Mouse (Mus musculus): ENCODE results near the gene Mgat3.

DNA sequence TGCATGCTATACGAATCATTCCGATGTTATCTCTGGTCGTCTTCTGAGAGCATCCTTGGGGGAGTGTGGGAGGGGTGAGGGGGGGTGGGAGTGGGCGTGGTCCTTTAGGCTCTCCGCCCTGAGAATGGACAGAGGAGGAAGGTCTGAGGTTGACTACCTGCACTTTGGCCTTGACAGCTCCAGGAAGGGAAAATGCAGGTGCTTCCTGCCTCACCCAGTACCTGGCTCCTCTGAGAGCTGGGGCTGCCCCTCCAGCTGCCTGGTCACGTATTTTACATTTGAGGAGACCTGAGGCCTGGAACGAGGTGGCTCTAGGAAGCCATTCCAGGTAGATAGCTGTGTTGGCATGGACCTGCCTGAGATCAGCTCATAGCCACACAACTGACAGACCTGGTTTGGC, 19.3 kb downstream of the Mgat3 start:
- TF ChIP-seq EP300 (IDR thresholded peaks at IDR 0.05), result no peak
- TF ChIP-seq CTCF (IDR thresholded peaks at IDR 0.05), result no peak
